In genomic region chr10:19514837-19515236, GRCm38 (mm10) we compare ENCODE assay signal across 24 mouse cellular contexts.
DNase-seq lines count a peak whose midpoint lies in the region; ATAC-seq and TF ChIP-seq lines count a peak whose summit lies in the region.
"Had no signal": no experiment of that assay in that cellular context is flagged by ENCODE, and none has a peak within 500 bp of the region (broad histone marks: within the 10 kb centered on the region; RNA-seq: fewer than 3 reads in every experiment).

No protein-coding gene starts in this region.

- ATAC-seq in intestine, embryonic 14.5 days (replicated peaks; ENCODE audit: low FRiP score, low TSS enrichment, low read depth): no peak
- ATAC-seq in intestine, postnatal 0 days: no peak
- ATAC-seq in frontal cortex, adult (ENCODE audit: low TSS enrichment): no peak
- ATAC-seq in hindbrain, postnatal 0 days: no peak
- ATAC-seq: CD4-positive, CD25-positive, alpha-beta regulatory T cell, adult 4 months; forebrain, embryonic 15.5 days; inflammation-experienced regulatory T-cells, adult 6 months had no signal

- H3K9me3 ChIP-seq in intestine, embryonic 14.5 days (ENCODE audit: control insufficient read depth, low read length): no peaks in the 10 kb centered on the region
- no peaks in the 10 kb centered on the region for H3K9me3 ChIP-seq in intestine, postnatal 0 days (ENCODE audit: control insufficient read depth)
- no peaks in the 10 kb centered on the region for H3K9me3 ChIP-seq in hindbrain, postnatal 0 days (ENCODE audit: low read length)
- H3K9me3 ChIP-seq: embryonic facial prominence, embryonic 13.5 days; forebrain, embryonic 12.5 days; forebrain, embryonic 15.5 days; hindbrain, embryonic 12.5 days; hindbrain, embryonic 15.5 days had no signal

- no peak overlapping the region for H3K9ac ChIP-seq in intestine, embryonic 14.5 days (ENCODE audit: low read length)
- no peak overlapping the region for H3K9ac ChIP-seq in intestine, postnatal 0 days (ENCODE audit: low read depth, low read length)
- no peak overlapping the region for H3K9ac ChIP-seq in hindbrain, postnatal 0 days (replicated peaks; ENCODE audit: low read length)
- H3K9ac ChIP-seq: embryonic facial prominence, embryonic 13.5 days; forebrain, embryonic 12.5 days; forebrain, embryonic 15.5 days; hindbrain, embryonic 12.5 days; hindbrain, embryonic 15.5 days had no signal

- H3K27me3 ChIP-seq in intestine, embryonic 14.5 days (replicated peaks; ENCODE audit: control insufficient read depth, insufficient read depth, low read length): no peaks in the 10 kb centered on the region
- no peaks in the 10 kb centered on the region for H3K27me3 ChIP-seq in intestine, postnatal 0 days (replicated peaks; ENCODE audit: control insufficient read depth, insufficient read depth, low read length)
- no peaks in the 10 kb centered on the region for H3K27me3 ChIP-seq in hindbrain, postnatal 0 days (ENCODE audit: insufficient read depth, low read length)
- H3K27me3 ChIP-seq: embryonic facial prominence, embryonic 13.5 days; forebrain, embryonic 12.5 days; forebrain, embryonic 15.5 days; hindbrain, embryonic 12.5 days had no signal

- no peak overlapping the region for H3K4me2 ChIP-seq in intestine, embryonic 14.5 days (ENCODE audit: low read length)
- H3K4me2 ChIP-seq in intestine, postnatal 0 days (replicated peaks; ENCODE audit: low read depth): no peak overlapping the region
- no peak overlapping the region for H3K4me2 ChIP-seq in hindbrain, postnatal 0 days (ENCODE audit: low read depth, low read length)
- H3K4me2 ChIP-seq: embryonic facial prominence, embryonic 13.5 days; forebrain, embryonic 12.5 days; forebrain, embryonic 15.5 days; heart, embryonic 11.5 days; hindbrain, embryonic 12.5 days; hindbrain, embryonic 15.5 days had no signal

- H3K4me1 ChIP-seq in intestine, embryonic 14.5 days (replicated peaks; ENCODE audit: control insufficient read depth, insufficient read depth, low read length): no peaks in the 10 kb centered on the region
- no peaks in the 10 kb centered on the region for H3K4me1 ChIP-seq in intestine, postnatal 0 days (replicated peaks; ENCODE audit: control insufficient read depth, insufficient read depth, low read length)
- no peaks in the 10 kb centered on the region for H3K4me1 ChIP-seq in hindbrain, postnatal 0 days (ENCODE audit: insufficient read depth, low read length)
- H3K4me1 ChIP-seq: embryonic facial prominence, embryonic 13.5 days had no signal

- H3K36me3 ChIP-seq in intestine, embryonic 14.5 days (ENCODE audit: control insufficient read depth, insufficient read depth, low read length): no peaks in the 10 kb centered on the region
- no peaks in the 10 kb centered on the region for H3K36me3 ChIP-seq in intestine, postnatal 0 days (ENCODE audit: control insufficient read depth, insufficient read depth)
- H3K36me3 ChIP-seq in hindbrain, postnatal 0 days (ENCODE audit: insufficient read depth, low read length): no peaks in the 10 kb centered on the region
- H3K36me3 ChIP-seq: embryonic facial prominence, embryonic 13.5 days; forebrain, embryonic 12.5 days; forebrain, embryonic 15.5 days; hindbrain, embryonic 12.5 days; hindbrain, embryonic 15.5 days had no signal

- peak; percentile 51 for DNase-seq in intestine, embryonic 14.5 days (ENCODE audit: low spot score)
- DNase-seq in 416B (ENCODE audit: low read depth): peak; percentile 20
- DNase-seq in ZHBTc4 (ENCODE audit: low read depth, low spot score): peak; percentile 36
- peak; percentile 87 for DNase-seq in mesoderm, embryonic 11.5 days (ENCODE audit: low read depth, low spot score)
- DNase-seq in hindbrain, postnatal 0 days (ENCODE audit: low spot score): no peak
- DNase-seq: adrenal gland, postnatal 10 days; adrenal gland, postnatal 36 days; cerebellum, adult 18-20 months; cerebellum, adult 9-10 months; cerebellum, postnatal 14 days; gastrocnemius, adult 2 months; gastrocnemius, postnatal 14 days; heart, adult 11 months had no signal

- 89% methylated on average over 2 of the region's 2 CpGs for WGBS in intestine, embryonic 14.5 days
- 92% methylated on average over 2 of the region's 2 CpGs for WGBS in intestine, postnatal 0 days
- 95% methylated on average over 2 of the region's 2 CpGs for WGBS in hindbrain, postnatal 0 days

- no peak for TF ChIP-seq CTCF in intestine, postnatal 0 days (IDR thresholded peaks at IDR 0.05; ENCODE audit: low read depth)
- no peak for TF ChIP-seq CTCF in hindbrain, postnatal 0 days (IDR thresholded peaks at IDR 0.05; ENCODE audit: low read depth)

- H3K27ac ChIP-seq in intestine, embryonic 14.5 days (ENCODE audit: low read depth): no peak overlapping the region
- H3K27ac ChIP-seq in intestine, postnatal 0 days (ENCODE audit: low read depth, low read length): no peak overlapping the region
- H3K27ac ChIP-seq in hindbrain, postnatal 0 days: no peak overlapping the region
- H3K27ac ChIP-seq: embryonic facial prominence, embryonic 13.5 days; forebrain, embryonic 12.5 days; forebrain, embryonic 15.5 days; gastrocnemius, adult 2 months; hindbrain, embryonic 12.5 days; hindbrain, embryonic 15.5 days had no signal

- no peak overlapping the region for H3K4me3 ChIP-seq in intestine, embryonic 14.5 days (ENCODE audit: low read depth, low read length)
- H3K4me3 ChIP-seq in intestine, postnatal 0 days (ENCODE audit: low read depth, low read length): no peak overlapping the region
- no peak overlapping the region for H3K4me3 ChIP-seq in hindbrain, postnatal 0 days (ENCODE audit: low read length)
- H3K4me3 ChIP-seq: embryonic facial prominence, embryonic 13.5 days; erythroblast, embryonic 14.5 days; forebrain, embryonic 12.5 days; forebrain, embryonic 15.5 days; gastrocnemius, adult 2 months; hindbrain, embryonic 12.5 days; hindbrain, embryonic 15.5 days had no signal
